Mouse (Mus musculus): ENCODE data around the gene Myo10.

DNA sequence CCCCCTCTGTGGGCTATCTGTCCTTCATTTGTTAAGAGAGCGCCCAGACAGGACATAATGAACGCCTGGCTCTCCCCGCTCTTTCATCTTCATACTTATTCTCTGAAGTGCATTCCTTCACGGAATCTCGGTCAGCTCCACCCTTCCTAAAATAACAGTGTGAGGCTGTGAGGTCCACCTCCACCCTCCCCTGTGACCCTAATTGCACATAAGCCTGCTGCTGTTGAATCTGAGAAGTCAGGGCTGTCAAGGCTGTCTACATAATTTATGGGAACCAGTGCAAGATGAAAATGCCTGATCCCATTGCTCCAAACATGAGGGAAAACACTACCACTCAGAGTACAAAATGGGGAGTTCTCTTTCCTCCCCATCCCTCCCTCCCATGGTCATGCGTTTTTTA is 19.0 kb upstream of the Myo10 start:
- no peak for TF ChIP-seq POLR2A (IDR thresholded peaks at IDR 0.05; ENCODE audit: extremely low read depth, insufficient read depth, low read length)
- TF ChIP-seq CTCF (IDR thresholded peaks at IDR 0.05; ENCODE audit: extremely low read depth, insufficient read depth, low read length) = no peak

Data from cortical plate, adult 2 months (tissue).